Mouse (Mus musculus) ES-CJ7 (cell line): ENCODE measurements around the gene Pak4.

ENCODE experiments used
- DNase-seq: peaks from one replicate; pipeline ENCODE4 v3.0.0; 2011; ENCODE audit warnings: low read depth, low spot score

Gene Pak4

DNA sequence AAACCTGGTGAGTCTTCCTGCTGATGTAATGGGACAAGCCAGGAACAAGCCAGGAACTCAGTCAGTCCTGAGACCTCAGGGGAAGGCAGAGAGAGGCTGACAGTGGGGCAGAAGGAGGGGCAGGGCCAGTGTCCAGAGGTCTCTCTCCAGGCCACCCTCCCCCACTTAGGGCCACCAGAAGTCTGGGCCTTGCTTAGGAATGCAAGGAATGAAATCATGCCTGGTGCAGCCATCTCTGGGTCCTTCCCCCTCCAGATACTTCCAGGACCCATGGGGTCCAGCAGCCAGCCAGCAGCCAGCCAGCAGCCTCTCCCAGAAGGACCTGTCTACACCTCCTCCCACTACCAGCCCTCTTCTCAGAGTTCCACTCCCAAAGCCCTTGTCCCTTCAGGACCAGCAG lies 10.3 kb downstream of the Pak4 start:
- DNase-seq = no peak

DNA sequence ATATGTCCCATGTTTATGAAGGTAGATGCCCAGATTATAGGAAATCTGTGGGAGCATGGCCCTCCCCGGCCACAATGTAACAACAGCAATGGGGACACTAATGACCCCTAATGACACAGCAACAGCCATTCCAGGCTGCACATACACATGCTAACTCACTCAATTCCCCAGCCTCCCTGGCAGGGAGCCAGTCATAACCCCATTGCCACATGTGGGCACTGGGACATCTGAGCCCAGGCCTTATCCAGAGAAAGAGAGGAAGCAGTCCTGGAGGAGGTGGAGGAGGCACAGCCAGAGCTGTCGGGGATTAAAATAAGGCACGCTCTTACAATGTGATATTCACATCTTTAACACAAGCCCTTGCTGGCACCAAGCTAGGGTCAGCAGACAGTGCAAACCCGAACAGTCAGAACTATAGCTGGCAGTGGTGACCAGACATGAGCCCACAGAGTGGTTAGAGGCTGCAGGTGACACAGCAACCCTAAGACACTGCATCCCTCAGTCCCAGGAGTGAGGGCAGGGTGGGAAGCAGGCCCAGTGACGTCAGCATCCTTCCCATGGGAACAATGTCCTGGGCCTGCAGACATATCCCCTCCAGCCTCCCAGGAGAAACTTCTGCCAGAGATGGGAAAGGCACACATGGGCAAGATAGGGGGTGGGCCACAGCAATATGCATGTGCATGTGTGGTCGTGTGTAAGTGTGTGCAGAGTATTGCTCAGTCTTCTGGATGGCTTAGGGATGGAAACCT lies 11.1 kb downstream of the Pak4 start:
- DNase-seq = no peak

DNA sequence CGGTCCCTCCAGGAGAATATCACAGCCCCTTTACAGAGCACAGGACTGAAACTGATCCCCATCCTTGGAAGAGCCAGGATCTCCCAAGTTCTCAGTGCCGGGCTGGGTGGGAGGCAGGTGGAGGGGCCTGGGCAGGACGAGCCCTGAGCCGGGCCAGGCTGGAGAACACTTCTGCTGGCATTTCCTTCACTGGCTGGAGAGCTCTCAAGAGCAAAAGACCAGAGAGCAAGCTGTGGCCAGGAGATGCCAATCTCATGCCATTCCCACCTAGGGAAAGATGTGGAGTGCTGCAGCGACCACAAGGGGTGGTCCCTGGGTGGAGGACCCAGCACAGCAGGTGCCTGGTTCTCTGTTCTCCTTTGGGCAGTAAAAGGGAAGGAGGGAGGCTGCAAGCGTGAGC lies 13.0 kb downstream of the Pak4 start:
- DNase-seq = no peak

DNA sequence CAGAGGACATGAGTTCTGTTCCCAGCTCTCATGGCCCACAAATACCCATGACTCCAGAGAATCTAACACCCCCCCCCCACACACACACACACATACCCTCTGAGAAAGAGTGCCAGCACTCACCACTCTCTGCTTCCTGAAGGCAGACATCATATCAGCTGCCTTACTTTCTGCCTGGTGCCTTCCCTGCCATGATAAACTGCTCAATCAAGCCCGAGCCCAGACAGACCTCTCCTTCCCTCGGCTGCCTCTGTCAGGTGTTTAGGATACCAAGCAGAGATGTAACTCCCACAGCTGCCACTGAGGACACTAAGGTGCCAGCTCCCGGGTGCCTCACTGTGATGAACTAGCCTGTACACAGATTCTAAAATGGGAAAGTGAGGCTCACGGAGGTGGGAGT lies 13.5 kb downstream of the Pak4 start:
- DNase-seq = no peak

DNA sequence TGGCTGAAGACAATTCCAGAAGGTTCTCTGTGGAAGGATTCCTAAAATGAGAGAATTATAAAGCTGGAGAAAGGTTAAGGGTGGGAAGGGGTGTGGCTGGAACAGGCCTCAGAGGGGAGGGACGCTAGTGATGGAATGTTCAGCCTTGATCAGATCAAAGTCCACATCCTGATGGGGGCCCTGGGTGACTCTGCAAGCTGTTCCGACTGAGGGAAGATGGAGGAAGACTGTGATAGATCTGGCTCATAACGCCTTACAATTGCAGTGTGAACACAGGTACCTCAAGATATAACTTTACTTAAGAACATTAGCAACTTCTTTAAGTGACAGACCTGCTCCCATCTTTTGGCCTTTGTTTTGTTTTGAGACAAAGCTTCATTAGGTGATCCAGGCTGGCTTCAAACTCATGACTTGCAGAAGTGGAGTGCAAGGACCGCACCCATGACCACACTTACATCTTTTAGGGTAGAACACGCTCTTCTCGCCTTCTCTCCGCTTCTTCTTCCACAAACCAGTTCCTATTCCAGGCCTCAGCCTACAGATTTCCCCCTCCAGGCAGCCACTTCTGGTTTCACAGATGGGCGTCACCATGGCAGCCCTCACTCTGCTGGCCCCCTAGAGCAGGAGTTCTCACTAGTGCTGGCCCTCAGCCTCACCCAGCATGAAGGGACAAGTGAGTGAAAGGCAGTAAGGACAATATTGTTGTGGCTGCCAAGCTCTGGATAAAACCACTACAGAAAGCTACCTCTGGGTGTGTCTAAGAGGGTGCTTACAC lies 14.2 kb downstream of the Pak4 start:
- DNase-seq = no peak

DNA sequence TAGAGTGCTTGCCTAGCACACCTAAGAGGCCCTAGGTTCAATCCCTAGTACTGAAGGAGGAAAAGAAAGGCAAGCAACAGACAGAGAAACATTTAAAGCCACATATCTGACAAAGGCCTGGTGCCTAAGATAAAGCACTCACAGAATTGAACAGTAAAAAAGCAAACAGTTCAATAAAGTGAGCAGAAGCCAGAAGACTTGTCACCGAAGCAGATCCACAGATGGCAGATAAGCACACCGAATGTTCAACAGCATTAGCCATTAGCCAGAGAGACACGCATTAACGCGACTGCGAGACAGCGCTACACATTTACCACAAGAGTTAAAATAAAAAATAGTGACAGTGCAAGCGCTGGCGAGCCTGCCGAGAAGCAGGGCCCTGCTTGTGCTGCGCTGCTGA lies 15.1 kb downstream of the Pak4 start:
- DNase-seq = no peak

DNA sequence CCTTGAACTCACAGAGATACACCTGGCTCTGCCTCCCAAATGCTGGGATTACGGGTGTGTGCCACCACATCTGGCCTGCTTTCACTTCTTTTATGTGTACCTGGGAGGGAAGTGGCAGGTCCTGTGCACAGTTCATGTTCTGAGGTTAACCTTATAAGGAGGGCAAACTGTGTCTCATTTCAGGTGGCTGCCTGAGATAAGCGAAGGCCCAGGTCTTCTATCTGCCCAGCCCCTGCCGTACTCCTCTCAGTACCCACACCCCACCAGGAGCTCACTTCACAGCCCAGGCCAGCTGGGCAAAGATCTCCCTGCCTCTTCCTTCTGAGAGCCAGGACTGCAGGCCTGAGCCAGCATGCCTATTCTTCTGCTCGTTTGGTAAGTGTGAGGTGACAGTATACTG lies 16.3 kb downstream of the Pak4 start:
- no peak for DNase-seq

DNA sequence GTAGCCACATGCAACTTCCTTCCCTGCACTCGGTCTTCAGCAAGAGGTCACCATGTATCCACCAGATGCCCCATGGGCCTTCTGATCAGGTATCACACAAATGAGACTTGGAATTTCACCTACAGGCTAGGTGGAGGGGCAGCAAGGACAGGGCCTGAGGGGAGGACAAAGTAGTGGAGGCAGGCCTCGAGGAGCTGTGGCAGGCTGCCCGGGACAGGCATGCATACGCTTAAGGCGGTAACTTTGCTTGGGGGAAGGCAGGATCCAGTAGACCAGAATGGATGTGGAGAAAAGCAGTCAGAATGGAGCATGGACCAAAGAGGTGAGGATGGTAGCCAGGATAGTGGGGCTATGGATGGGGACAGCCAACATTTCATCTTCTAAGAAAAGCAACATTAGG lies 18.2 kb downstream of the Pak4 start:
- DNase-seq = no peak

DNA sequence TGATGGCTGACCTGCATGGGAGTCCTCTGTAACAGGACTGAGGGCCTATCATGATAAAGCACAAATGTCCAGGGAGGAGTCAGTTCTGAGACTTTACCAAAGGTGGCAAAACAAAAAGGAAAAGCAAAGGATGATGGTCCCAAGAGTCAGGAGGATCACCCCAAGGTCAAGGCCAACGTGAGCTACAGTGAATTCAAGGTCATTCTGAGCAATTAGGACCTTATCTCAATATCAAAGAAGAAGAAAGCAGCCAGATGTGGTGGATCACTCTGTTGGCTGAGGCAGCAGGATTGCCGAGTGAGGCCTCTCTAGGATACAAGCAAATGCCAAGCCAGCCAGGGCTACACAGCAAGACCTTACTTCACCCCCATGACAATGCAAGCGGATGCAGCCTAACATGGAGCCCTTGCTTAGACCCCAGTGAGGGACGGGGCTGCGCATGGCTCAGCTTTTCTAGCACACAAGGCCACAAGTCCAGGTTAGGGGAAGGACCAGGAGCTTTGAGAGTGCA lies 19.4 kb downstream of the Pak4 start:
- DNase-seq = peak; percentile 96

DNA sequence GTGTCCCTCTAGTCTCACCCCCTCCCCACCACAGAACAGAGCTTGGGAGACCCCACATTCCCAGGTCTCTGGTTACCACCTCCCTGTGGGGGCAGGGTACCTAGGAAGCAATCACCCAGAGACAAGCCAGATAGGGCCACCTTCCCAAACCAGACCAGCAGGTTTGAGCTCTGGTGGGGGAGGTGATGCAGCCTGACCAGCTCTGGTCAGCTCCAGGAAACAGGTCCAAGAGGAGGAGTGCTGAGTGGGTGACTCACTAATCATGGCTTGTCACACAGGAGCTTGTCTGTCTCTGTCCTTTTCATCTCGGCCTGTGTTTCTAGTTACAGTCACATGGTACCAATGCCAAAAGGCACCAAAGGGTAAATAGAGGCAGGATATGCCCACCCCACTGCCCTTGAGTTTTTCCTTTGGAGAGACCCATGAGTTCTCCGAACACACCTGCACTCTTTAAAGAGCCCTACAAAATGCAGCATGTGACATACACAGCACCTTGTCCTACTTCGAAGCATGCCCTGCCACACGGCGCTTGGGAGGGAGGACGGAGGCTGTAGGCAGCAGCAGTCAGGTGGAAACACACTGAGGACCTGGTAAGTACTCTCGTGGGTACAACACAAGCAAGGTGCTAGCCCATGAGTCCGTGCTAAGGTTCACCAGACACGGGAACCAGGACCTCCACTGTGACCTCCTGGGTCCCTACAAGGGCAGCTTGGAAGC lies 20.0 kb downstream of the Pak4 start:
- no peak for DNase-seq

DNA sequence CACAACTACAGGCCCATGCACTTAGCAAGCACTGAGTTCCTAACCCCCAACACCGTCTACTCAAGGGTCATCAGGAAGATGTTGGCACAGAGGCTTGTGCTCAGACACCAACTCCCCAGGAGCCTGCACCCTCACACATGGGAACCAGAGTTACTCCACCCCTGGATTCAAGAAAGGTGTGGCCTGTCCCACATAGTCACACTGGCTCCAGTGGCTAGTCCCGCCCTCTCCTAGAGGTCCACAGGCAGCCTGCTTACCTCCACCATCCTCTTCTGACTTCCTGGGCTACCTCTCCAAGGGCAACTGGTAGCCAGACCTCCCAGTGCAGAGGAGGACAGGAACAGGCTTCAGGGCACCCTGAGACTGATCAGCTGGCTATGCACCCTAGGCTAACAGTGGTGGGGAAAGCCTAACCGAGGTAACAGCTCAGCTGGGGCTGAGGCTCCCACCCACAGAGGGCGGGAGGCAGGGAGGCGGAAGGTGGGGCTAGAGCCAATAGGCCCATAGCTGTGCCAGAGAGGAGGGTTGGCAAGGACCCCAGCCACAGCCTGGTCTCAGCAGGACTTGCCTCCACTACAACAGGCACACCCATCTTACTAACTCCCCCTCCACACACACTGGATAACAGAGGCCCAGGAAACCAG lies 21.6 kb downstream of the Pak4 start:
- DNase-seq = no peak

DNA sequence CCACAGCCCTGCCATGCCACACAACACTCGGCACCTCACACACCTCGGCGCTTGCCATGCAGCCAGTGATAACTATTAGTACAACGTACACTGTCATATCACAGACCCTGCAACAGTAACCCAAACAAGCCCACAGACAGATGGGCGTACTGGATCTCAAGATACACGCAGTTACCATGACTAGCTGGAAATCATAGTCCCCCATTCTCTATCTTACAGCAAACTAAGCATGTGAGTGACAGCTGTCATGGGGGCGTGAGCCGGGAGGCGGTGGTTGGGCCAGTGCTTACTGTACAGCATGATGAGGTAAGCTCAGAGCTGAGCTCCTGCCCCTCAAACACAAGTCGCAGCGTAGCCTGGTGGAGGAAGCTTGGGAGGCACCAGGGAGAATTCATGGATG lies 22.4 kb downstream of the Pak4 start:
- no peak for DNase-seq

DNA sequence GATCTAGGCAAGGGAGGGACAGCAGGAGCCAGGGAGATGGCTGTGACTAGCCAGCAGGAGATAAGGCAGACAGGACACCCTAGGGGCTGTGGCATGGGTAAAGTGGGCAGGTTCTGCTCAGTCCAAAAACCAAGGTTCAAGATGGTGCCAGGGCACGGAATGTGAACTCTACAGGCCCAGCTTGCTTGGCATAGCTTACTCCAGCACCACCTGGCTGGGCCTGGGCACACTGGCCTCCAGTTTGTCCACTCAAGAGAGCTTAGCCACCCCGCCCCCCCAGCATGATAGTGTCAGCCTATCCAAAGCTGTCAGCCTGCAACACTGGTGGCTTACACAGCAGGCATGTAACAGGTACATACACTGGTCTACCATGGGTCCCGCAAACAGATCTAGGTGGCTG lies 24.7 kb downstream of the Pak4 start:
- no peak for DNase-seq

DNA sequence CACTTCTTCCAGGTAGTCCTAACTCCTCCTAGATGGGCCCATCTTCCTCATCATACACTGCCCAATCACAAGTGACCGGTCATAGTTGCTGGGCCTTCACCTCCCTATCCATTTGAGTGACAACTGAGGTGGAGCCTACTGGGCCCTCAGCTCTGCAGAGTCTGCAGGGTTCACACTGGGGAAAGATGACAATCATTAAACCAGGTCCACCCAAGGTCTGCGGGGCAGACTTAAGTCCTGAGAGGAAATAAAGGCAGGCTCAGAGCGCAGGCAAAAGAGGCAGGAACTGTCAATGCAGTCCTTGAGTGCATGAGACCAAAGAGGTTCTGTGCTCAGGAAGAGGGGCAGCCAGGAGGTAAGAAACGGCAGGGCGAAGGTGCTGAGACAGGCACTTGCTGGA lies 25.3 kb downstream of the Pak4 start:
- DNase-seq = no peak

DNA sequence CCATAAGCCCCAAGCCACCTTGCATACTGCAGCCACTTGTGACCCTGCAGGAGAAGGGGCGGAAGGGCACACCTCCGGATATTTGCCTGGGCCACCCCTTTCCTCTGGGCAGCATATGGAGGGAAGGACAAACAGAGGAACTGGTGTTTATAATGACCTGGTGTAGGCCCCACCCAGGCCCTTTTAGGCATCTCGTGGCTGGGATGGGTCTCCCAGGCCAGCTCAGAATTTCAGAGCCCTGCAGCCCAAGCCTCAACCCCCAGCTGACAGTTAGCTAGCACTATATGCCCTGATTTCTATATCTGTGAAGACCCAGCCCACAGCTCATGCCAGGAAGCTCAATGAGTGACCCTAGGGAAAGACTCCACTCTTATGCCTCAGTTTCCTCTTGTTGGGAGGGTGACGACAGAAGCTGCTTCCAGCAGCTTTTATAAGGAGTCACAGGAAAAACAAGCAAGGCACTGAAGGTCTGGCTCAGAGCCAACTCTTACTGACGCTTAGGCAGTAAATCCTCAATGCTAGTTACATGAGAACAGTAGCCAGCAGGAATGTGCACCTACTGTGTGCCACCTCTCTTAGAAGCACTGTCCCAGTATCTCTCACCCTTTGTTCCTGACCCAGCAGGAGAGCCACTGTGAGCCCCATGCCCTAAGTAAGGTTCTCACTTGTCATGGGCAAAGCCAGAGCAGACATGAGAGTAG lies 26.9 kb downstream of the Pak4 start:
- DNase-seq = peak; percentile 34

DNA sequence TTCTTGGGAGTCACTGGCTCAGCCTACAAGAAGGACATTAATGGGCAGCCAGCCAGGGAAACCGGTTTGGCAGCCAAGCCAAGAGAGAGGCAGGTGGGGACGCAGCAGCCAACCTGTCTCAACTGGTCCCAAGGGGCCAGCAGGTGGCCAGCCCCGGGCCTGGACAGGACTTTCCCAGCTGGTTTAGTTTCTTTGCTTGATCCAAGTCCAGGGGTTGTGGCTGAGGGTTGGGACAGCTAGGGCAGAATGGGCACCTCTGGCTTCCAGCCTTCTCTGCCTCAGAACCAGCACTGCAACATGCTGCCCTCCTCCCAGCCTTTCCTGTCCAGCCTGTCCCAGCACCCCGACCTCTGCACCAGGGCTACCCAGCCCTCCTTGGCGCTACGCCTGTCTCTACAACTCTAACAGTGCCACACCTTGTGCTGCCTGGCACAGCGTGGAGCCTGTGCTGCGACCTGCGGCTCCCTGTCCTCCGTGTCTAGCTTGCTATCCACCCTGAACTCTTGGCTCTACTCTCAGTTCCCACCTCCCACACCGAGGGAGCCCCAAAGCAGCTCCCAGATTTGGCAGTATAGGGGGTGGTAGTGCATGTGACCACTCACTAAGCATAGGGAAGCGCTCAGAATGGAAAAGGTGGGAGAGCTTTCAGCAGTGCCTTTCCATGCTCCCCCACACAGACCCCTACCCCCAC lies 27.5 kb downstream of the Pak4 start:
- DNase-seq = no peak

DNA sequence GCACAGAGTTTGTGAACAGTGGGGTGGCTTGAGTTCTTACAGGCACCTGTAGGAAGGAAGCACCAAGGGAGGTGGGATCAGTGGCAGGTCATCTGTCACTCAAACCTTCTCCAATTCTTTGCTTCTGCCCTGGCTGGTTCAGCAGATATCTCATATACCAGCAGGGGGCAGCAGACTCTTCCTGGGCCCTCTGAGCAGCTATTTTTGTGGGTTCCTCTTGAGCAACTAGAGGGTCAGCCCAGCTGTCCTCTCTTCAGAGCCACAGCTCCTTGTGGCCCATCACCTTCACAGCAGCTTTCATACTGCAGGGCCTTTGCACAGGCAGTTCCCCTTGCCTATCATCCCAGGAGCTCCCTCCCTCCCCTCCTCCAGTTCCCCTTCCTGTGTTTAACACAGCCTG lies 29.7 kb downstream of the Pak4 start:
- peak; percentile 66 for DNase-seq

DNA sequence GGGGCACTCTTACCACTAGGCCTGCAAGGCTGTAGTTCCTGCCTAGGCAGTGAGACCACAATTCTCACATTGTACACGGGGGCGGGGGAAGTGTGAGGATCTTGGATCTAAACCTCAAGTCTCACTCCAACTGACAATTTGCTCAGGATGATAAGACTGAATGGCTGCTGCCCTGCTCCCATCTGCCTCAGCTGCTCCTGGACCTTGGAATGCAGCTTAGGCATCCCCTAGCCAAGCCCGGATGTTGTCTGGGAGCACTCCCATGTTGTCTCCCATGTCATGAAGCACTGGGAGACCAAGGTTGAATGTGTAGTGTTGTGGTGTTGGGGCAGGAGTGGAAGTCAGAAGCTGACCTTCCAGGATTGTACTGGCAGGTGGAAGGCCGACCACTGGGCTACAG lies 30.4 kb downstream of the Pak4 start:
- no peak for DNase-seq

DNA sequence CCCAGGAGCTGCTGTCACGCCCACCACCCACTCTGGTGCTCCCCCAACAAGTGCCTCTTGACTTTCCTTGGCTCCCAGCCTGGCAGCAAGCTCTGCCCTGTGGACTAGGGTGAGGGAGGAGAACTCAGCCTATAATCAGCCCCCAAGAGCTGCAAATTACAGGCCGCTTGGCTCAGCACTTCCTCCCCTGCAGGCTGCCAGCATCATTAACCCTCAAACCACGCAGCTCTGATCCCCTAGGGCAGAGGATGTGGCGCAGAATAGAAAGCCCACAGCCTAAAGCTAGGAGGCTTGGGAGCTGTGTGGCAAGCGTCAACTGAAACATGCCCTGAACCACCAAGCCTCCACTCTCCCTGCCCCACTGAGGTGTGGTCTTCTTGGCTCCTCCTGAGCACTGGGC lies 32.6 kb downstream of the Pak4 start:
- DNase-seq = no peak

DNA sequence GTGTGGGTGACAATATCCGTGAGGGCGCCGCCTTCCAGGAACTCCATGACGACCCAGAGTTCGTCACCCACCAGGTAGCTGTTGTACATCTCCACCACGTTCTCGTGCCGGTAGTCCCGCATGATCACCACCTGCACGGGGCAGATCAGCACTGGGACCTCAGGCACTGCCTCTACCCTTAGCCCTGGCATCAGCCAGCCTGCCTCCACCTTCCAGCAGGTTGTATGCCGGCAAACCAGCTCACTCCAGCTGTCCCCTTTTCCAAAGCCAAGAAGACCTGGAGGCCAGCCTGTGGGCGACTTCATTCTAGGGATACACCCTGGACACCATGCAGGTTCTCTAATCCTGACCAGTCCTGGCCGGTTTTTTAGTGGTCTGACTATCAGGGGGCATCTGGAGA lies 35.0 kb downstream of the Pak4 start:
- DNase-seq = no peak

DNA sequence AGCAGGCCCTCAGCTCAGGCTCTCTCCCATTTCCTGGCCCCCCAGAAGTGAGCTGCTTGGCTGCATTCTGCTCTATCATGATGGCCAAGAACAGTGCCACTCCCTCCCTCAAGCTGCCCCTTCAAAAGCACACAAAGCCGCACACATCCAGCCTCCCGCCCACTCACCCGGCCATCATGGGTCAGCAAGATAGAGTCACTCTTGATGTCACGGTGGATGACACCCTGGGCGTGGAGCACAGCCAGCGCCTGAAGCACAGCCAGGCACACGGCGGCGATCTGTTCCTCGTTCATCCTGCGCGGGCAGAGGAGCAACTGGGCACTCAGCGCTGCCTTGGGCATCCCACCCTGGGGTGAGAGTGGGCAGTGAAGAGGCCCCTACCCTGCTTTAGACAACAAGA lies 35.6 kb downstream of the Pak4 start:
- no peak for DNase-seq
